Mouse (Mus musculus) lung, adult 18-20 months (tissue): ENCODE data around the gene Shroom3.

ENCODE experiments used
- DNase-seq, 2 experiments: peaks; one replicate each; pipeline ENCODE4 v3.0.0; 2022; ENCODE audit warnings: mixed read lengths in 2 of 2

The Shroom3 gene

GRCm38 (mm10) chr5:92810922-92811533 lies 127.8 kb downstream of the Shroom3 start:
- DNase-seq = peak; percentile 17 to 31

GRCm38 (mm10) chr5:92811761-92812160 lies 128.5 kb downstream of the Shroom3 start:
- peak; percentile 39 to 56 for DNase-seq

- DNase-seq = peak; percentile 79 to 85
These were observed 129.7 kb downstream of the Shroom3 start for GRCm38 (mm10) chr5:92812936-92813335.

- no peak for DNase-seq
These were observed 130.3 kb downstream of the Shroom3 start for GRCm38 (mm10) chr5:92813562-92813961.

GRCm38 (mm10) chr5:92814621-92815020 lies 131.4 kb downstream of the Shroom3 start:
- DNase-seq = no peak

- peak; percentile 21 to 51 for DNase-seq
These were observed 134.0 kb downstream of the Shroom3 start for GRCm38 (mm10) chr5:92817122-92817822.

- DNase-seq = peak; percentile 40 to 57
These were observed 138.1 kb downstream of the Shroom3 start for GRCm38 (mm10) chr5:92821370-92821769.

- no peak for DNase-seq
These were observed 140.3 kb downstream of the Shroom3 start for GRCm38 (mm10) chr5:92823495-92823894.

GRCm38 (mm10) chr5:92824304-92825009 lies 141.2 kb downstream of the Shroom3 start:
- peak; percentile 32 to 48 for DNase-seq

- no peak for DNase-seq
These were observed 147.2 kb downstream of the Shroom3 start for GRCm38 (mm10) chr5:92830391-92830790.

GRCm38 (mm10) chr5:92834513-92834912 lies 151.3 kb downstream of the Shroom3 start:
- DNase-seq = no peak

- DNase-seq = no peak
These were observed 154.1 kb downstream of the Shroom3 start for GRCm38 (mm10) chr5:92837311-92837710.

GRCm38 (mm10) chr5:92838351-92838784 lies 155.1 kb downstream of the Shroom3 start:
- DNase-seq = no peak

GRCm38 (mm10) chr5:92839314-92839713 lies 156.1 kb downstream of the Shroom3 start:
- peak; percentile 26 to 51 for DNase-seq

- peak; percentile 89 to 93 for DNase-seq
These were observed 158.2 kb downstream of the Shroom3 start for GRCm38 (mm10) chr5:92841474-92841873.

- peak in 1 of 2 experiments; percentile 45 for DNase-seq
These were observed 159.2 kb downstream of the Shroom3 start for GRCm38 (mm10) chr5:92842417-92842816.

- peak; percentile 58 to 75 for DNase-seq
These were observed 159.6 kb downstream of the Shroom3 start for GRCm38 (mm10) chr5:92842881-92843280.

GRCm38 (mm10) chr5:92843850-92844785 lies 160.9 kb downstream of the Shroom3 start:
- no peak for DNase-seq

- DNase-seq = peak; percentile 51 to 75
These were observed 166.5 kb downstream of the Shroom3 start for GRCm38 (mm10) chr5:92849743-92850142.

GRCm38 (mm10) chr5:92850925-92851324 lies 167.7 kb downstream of the Shroom3 start:
- DNase-seq = no peak

- peak; percentile 71 to 77 for DNase-seq
These were observed 171.7 kb downstream of the Shroom3 start for GRCm38 (mm10) chr5:92854983-92855382.

- peak; percentile 68 to 75 for DNase-seq
These were observed 173.1 kb downstream of the Shroom3 start for GRCm38 (mm10) chr5:92856346-92856745.
